Mouse (Mus musculus): ENCODE results near the gene Olfr1015. TPM values are rescaled to one million over a fixed set of nuclear protein-coding genes. Genes with fewer than 3 reads are reported as not detected.

The Olfr1015 gene
- not detected in 2 replicates for polyA plus RNA-seq (2012; ENCODE audit: insufficient read depth, insufficient read length, missing spikeins)

DNA sequence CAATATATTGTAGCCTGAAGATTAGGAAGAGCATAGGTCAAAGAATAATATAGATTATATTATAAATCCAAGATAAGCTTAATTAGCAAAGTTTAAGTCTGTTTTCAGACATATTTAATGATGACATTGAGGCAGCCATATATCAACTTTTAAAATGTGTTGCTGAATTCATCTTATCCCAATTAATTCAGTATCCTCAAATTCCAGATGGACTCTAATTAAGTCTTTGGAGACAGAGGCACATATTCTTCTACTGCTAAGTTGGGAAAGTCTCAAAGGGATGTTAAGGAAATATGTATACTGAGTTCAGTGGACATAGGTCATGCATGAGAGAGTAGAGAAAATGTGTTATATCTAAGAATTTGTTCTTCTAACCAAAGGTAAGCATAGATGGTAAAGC, at the start of gene Olfr1015:
TSS of gene Olfr1015 (plus strand) at position 301 of the 400 bp plus-strand sequence.
- TF ChIP-seq CTCF (IDR thresholded peaks at IDR 0.05; ENCODE audit: low read depth, low read length), result no peak
- TF ChIP-seq POLR2A (IDR thresholded peaks at IDR 0.05; ENCODE audit: borderline replicate concordance, low read depth, low read length), result no peak
- Histone ChIP-seq H3K4me1 (ENCODE audit: control insufficient read depth, insufficient read depth, low read length) (no peaks in the 10 kb centered on the region), H3K4me3 (ENCODE audit: insufficient read depth, low read length) (no peak within 1 kb of the TSS), H3K27ac (ENCODE audit: insufficient read depth, low read depth, low read length) (no peak within 1 kb of the TSS)

DNA sequence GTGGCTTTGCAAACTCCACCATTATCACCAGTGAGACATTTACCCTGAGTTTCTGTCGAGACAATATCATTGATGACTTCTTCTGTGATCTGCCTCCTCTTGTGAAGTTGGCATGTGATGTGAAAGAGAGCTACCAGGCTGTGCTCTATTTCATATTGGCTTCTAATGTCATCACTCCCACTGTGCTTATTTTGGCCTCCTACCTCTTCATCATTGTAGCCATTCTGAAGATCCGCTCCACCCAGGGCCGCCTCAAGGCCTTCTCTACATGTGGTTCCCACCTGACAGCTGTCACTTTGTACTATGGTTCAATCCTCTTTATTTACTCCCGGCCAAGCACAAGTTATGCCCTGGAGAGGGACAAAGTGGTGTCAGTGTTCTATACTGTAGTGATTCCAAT, 28.0 kb upstream of the Olfr1015 start:
- no peaks in the 10 kb centered on the region for H3K4me1 ChIP-seq (ENCODE audit: control insufficient read depth, insufficient read depth, low read length)
- H3K27ac ChIP-seq (ENCODE audit: insufficient read depth, low read depth, low read length), result no peak overlapping the region
- TF ChIP-seq CTCF (IDR thresholded peaks at IDR 0.05; ENCODE audit: low read depth, low read length) (no peak), POLR2A (IDR thresholded peaks at IDR 0.05; ENCODE audit: borderline replicate concordance, low read depth, low read length) (no peak)
- no peak overlapping the region for H3K4me3 ChIP-seq (ENCODE audit: insufficient read depth, low read length)

DNA sequence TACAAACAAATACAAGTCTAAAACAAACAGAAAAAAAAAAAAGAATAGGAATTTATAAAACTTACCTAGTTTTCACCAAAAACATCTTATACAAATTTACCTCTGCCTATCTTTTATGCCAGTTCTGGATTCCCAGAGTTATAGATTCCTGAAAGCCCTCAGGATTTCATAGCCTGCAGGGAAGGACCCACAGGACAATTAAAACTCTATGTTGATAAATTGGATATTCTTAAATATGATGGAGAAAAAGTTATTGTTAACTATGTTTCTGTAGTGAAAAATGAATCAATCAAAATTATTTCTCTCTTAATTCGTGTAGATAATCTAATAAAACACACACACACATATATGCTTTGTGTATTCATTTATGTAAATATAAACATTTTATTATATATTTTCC, 19.2 kb upstream of the Olfr1015 start, which contains the start of gene Olfr1012:
TSS of gene Olfr1012 (minus strand) at position 101 of the 400 bp plus-strand sequence.
- H3K4me1 ChIP-seq (ENCODE audit: control insufficient read depth, insufficient read depth, low read length), result no peaks in the 10 kb centered on the region
- H3K27ac ChIP-seq (ENCODE audit: insufficient read depth, low read depth, low read length), result no peak within 1 kb of the TSS
- H3K4me3 ChIP-seq (ENCODE audit: insufficient read depth, low read length), result no peak within 1 kb of the TSS
- TF ChIP-seq CTCF (IDR thresholded peaks at IDR 0.05; ENCODE audit: low read depth, low read length) (no peak), POLR2A (IDR thresholded peaks at IDR 0.05; ENCODE audit: borderline replicate concordance, low read depth, low read length) (no peak)

DNA sequence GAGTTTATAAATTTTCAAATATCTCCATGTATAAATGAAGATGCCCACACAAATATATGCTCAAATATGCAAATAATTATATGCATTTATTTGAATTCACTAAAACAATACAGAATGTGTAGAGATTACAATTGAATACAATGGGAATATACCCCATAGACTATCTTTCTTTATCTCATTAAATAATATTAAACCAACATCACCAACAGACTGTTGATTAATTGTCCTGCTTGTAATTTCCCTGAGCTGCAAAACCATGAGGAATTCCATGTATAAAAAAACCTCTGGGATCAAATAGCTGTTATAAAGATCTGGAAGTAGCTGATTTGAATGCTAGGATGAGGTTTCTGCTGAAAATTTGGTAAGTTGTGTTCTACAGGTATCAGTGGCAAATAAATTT, 15.0 kb upstream of the Olfr1015 start, which contains the start of gene Olfr1013:
TSS of gene Olfr1013 (plus strand) at position 301 of the 400 bp plus-strand sequence.
- H3K27ac ChIP-seq (ENCODE audit: insufficient read depth, low read depth, low read length), result no peak within 1 kb of the TSS
- H3K4me1 ChIP-seq (ENCODE audit: control insufficient read depth, insufficient read depth, low read length), result no peaks in the 10 kb centered on the region
- H3K4me3 ChIP-seq (ENCODE audit: insufficient read depth, low read length), result no peak within 1 kb of the TSS
- TF ChIP-seq POLR2A (IDR thresholded peaks at IDR 0.05; ENCODE audit: borderline replicate concordance, low read depth, low read length) (no peak), CTCF (IDR thresholded peaks at IDR 0.05; ENCODE audit: low read depth, low read length) (no peak)

DNA sequence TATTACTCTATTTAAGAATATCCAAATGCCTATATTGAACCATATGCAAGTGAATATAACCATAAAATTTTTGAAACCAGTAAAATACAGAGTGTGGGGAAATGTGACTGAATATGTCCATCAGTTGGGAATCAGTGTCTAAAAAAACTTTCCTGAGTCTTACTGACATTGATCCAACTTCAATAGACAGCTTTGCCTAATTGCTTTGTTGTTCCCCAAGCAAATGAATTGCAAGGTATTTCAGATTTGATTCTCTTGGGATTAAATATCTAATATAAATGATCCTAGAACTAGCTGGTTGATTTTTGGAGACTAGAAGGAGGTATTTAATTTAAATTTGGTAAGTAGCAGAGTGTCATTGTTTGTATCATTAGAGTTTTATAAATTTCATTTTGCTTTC, 9.4 kb upstream of the Olfr1015 start, which contains the start of gene Olfr1014:
TSS of gene Olfr1014 (plus strand) at position 301 of the 400 bp plus-strand sequence.
- Histone ChIP-seq H3K4me3 (ENCODE audit: insufficient read depth, low read length) (no peak within 1 kb of the TSS), H3K27ac (ENCODE audit: insufficient read depth, low read depth, low read length) (no peak within 1 kb of the TSS), H3K4me1 (ENCODE audit: control insufficient read depth, insufficient read depth, low read length) (no peaks in the 10 kb centered on the region)
- TF ChIP-seq CTCF (IDR thresholded peaks at IDR 0.05; ENCODE audit: low read depth, low read length) (no peak), POLR2A (IDR thresholded peaks at IDR 0.05; ENCODE audit: borderline replicate concordance, low read depth, low read length) (no peak)

DNA sequence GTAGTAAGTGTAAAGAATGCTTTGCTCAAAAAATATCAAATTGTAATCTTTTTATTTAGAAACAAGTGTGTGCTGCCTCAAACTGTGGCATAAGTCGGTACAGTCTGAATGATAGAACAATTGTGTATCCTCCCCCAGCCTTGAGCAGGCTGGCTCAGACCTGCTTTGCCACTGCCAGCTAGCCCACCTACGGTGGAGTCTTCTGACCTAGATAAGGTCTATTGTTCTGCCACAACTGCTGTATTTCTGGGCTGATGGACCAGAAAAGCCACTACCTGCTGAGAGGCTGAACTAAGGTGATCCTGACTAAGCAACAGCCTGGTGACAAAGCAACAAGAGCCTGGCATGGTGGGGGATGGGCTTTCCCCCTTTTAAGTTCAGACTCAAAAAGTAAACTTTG, 10.5 kb downstream of the Olfr1015 start:
- Histone ChIP-seq H3K27ac (ENCODE audit: insufficient read depth, low read depth, low read length) (no peak overlapping the region), H3K4me1 (ENCODE audit: control insufficient read depth, insufficient read depth, low read length) (no peaks in the 10 kb centered on the region), H3K4me3 (ENCODE audit: insufficient read depth, low read length) (no peak overlapping the region)
- TF ChIP-seq POLR2A (IDR thresholded peaks at IDR 0.05; ENCODE audit: borderline replicate concordance, low read depth, low read length) (no peak), CTCF (IDR thresholded peaks at IDR 0.05; ENCODE audit: low read depth, low read length) (no peak)

DNA sequence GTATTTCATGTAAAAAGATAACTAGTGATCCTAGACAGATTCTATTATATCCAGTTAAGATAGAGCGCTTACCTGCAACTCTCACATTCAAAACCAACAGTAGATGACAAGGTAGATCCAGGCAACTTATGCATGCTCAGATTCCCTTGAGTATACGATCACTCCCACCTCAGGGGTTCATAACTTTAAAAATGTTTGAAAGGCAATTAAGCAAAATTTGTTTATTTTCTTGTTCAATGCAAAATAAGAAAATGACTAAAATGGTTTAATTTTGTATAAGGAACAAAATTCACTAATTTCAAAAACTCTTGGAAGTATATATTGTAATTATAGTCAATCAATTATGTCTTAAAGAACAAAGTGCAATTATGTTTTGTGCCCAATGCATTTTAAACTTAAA, 20.6 kb downstream of the Olfr1015 start, which contains the start of gene Olfr1016:
TSS of gene Olfr1016 (minus strand) at position 101 of the 400 bp plus-strand sequence.
- Histone ChIP-seq H3K4me1 (ENCODE audit: control insufficient read depth, insufficient read depth, low read length) (no peaks in the 10 kb centered on the region), H3K27ac (ENCODE audit: insufficient read depth, low read depth, low read length) (no peak within 1 kb of the TSS), H3K4me3 (ENCODE audit: insufficient read depth, low read length) (no peak within 1 kb of the TSS)
- TF ChIP-seq CTCF (IDR thresholded peaks at IDR 0.05; ENCODE audit: low read depth, low read length), result no peak
- TF ChIP-seq POLR2A (IDR thresholded peaks at IDR 0.05; ENCODE audit: borderline replicate concordance, low read depth, low read length), result no peak

DNA sequence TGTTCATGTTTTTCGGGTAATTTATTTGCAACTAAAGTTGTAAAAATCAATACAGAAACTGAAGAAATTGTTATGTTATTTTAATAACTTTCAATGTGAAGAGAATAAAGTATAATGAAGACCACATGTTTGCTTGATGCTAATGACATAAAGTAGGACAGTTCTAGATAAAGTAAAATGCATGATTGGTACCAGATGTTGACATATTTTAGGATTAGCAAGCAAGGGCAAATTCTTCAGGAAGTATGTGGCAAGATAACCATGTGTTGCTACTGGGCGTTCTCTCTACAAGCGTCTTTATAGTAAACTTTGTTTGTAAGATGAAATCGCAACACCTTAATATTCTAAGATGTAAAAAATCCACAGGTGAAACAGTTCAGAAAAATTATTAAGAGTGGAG, 22.7 kb downstream of the Olfr1015 start:
- Histone ChIP-seq H3K27ac (ENCODE audit: insufficient read depth, low read depth, low read length) (no peak overlapping the region), H3K4me1 (ENCODE audit: control insufficient read depth, insufficient read depth, low read length) (no peaks in the 10 kb centered on the region), H3K4me3 (ENCODE audit: insufficient read depth, low read length) (no peak overlapping the region)
- TF ChIP-seq POLR2A (IDR thresholded peaks at IDR 0.05; ENCODE audit: borderline replicate concordance, low read depth, low read length), result no peak
- no peak for TF ChIP-seq CTCF (IDR thresholded peaks at IDR 0.05; ENCODE audit: low read depth, low read length)

DNA sequence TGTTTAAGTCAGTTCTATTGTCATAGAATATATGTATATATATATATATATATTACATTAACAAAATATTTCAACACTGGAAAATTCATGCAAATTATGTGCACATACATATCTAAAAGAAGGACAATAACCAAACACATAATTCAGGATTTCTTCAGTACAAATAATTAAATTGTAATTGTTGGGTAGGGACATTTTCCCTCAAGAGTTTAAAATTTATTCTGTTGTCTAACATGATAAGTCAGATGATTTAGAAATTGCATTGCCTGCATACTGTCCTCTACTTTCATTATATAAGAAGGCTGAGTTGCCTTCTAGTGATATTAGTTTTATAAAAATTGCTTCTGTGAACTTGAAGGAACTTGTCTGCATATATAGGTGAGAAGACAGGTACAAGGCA, 36.4 kb downstream of the Olfr1015 start, which contains the start of gene Olfr1018:
TSS of gene Olfr1018 (plus strand) at position 301 of the 400 bp plus-strand sequence.
- Histone ChIP-seq H3K4me1 (ENCODE audit: control insufficient read depth, insufficient read depth, low read length) (no peaks in the 10 kb centered on the region), H3K27ac (ENCODE audit: insufficient read depth, low read depth, low read length) (no peak within 1 kb of the TSS), H3K4me3 (ENCODE audit: insufficient read depth, low read length) (no peak within 1 kb of the TSS)
- TF ChIP-seq POLR2A (IDR thresholded peaks at IDR 0.05; ENCODE audit: borderline replicate concordance, low read depth, low read length), result no peak
- TF ChIP-seq CTCF (IDR thresholded peaks at IDR 0.05; ENCODE audit: low read depth, low read length), result no peak

Other genes with a start within 250 kb of the Olfr1015 start
- gene Olfr996, start 202.8 kb upstream of the Olfr1015 start, polyA plus RNA-seq (2012; ENCODE audit: insufficient read depth, insufficient read length, missing spikeins), result not detected in 2 replicates
- gene Olfr998, start 193.1 kb upstream of the Olfr1015 start, polyA plus RNA-seq (2012; ENCODE audit: insufficient read depth, insufficient read length, missing spikeins), result not detected in 2 replicates
- not detected in 2 replicates for gene Olfr1000, start 170.1 kb upstream of the Olfr1015 start, polyA plus RNA-seq (2012; ENCODE audit: insufficient read depth, insufficient read length, missing spikeins)
- not detected in 2 replicates for gene Olfr1002, start 131.3 kb upstream of the Olfr1015 start, polyA plus RNA-seq (2012; ENCODE audit: insufficient read depth, insufficient read length, missing spikeins)
- not detected in 2 replicates for gene Olfr154, start 117.6 kb upstream of the Olfr1015 start, polyA plus RNA-seq (2012; ENCODE audit: insufficient read depth, insufficient read length, missing spikeins)
- gene Olfr1006, start 103.2 kb upstream of the Olfr1015 start, polyA plus RNA-seq (2012; ENCODE audit: insufficient read depth, insufficient read length, missing spikeins), result not detected in 2 replicates
- gene Olfr1008, start 92.6 kb upstream of the Olfr1015 start, polyA plus RNA-seq (2012; ENCODE audit: insufficient read depth, insufficient read length, missing spikeins), result not detected in 2 replicates
- gene Olfr1009, start 66.6 kb upstream of the Olfr1015 start, polyA plus RNA-seq (2012; ENCODE audit: insufficient read depth, insufficient read length, missing spikeins), result not detected in 2 replicates
- not detected in 2 replicates for gene Olfr1012, start 19.3 kb upstream of the Olfr1015 start, polyA plus RNA-seq (2012; ENCODE audit: insufficient read depth, insufficient read length, missing spikeins)
- not detected in 2 replicates for gene Olfr1013, start 14.9 kb upstream of the Olfr1015 start, polyA plus RNA-seq (2012; ENCODE audit: insufficient read depth, insufficient read length, missing spikeins)
- gene Olfr1014, start 9.3 kb upstream of the Olfr1015 start, polyA plus RNA-seq (2012; ENCODE audit: insufficient read depth, insufficient read length, missing spikeins), result not detected in 2 replicates
- gene Olfr1016, start 20.5 kb downstream of the Olfr1015 start, polyA plus RNA-seq (2012; ENCODE audit: insufficient read depth, insufficient read length, missing spikeins), result not detected in 2 replicates
- not detected in 2 replicates for gene Olfr1018, start 36.5 kb downstream of the Olfr1015 start, polyA plus RNA-seq (2012; ENCODE audit: insufficient read depth, insufficient read length, missing spikeins)
- gene Olfr1019, start 63.5 kb downstream of the Olfr1015 start, polyA plus RNA-seq (2012; ENCODE audit: insufficient read depth, insufficient read length, missing spikeins), result not detected in 2 replicates
- not detected in 2 replicates for gene Olfr1020, start 65.0 kb downstream of the Olfr1015 start, polyA plus RNA-seq (2012; ENCODE audit: insufficient read depth, insufficient read length, missing spikeins)
- gene Olfr1022, start 86.6 kb downstream of the Olfr1015 start, polyA plus RNA-seq (2012; ENCODE audit: insufficient read depth, insufficient read length, missing spikeins), result not detected in 2 replicates
- gene Olfr1023, start 103.6 kb downstream of the Olfr1015 start, polyA plus RNA-seq (2012; ENCODE audit: insufficient read depth, insufficient read length, missing spikeins), result not detected in 2 replicates
- gene Olfr1024, start 123.0 kb downstream of the Olfr1015 start, polyA plus RNA-seq (2012; ENCODE audit: insufficient read depth, insufficient read length, missing spikeins), result not detected in 2 replicates
- not detected in 2 replicates for gene Olfr1025-ps1, start 133.2 kb downstream of the Olfr1015 start, polyA plus RNA-seq (2012; ENCODE audit: insufficient read depth, insufficient read length, missing spikeins)
- not detected in 2 replicates for gene Olfr1026, start 139.5 kb downstream of the Olfr1015 start, polyA plus RNA-seq (2012; ENCODE audit: insufficient read depth, insufficient read length, missing spikeins)
- not detected in 2 replicates for gene Olfr1028, start 168.4 kb downstream of the Olfr1015 start, polyA plus RNA-seq (2012; ENCODE audit: insufficient read depth, insufficient read length, missing spikeins)
- gene Olfr1029, start 191.9 kb downstream of the Olfr1015 start, polyA plus RNA-seq (2012; ENCODE audit: insufficient read depth, insufficient read length, missing spikeins), result not detected in 2 replicates
- gene Olfr1030, start 197.3 kb downstream of the Olfr1015 start, polyA plus RNA-seq (2012; ENCODE audit: insufficient read depth, insufficient read length, missing spikeins), result 0.24 TPM in 1 of 2 replicates, not detected in the other
- gene Olfr1031, start 208.3 kb downstream of the Olfr1015 start, polyA plus RNA-seq (2012; ENCODE audit: insufficient read depth, insufficient read length, missing spikeins), result not detected in 2 replicates
- not detected in 2 replicates for gene Olfr1032, start 223.5 kb downstream of the Olfr1015 start, polyA plus RNA-seq (2012; ENCODE audit: insufficient read depth, insufficient read length, missing spikeins)
- not detected in 2 replicates for gene Olfr1033, start 238.6 kb downstream of the Olfr1015 start, polyA plus RNA-seq (2012; ENCODE audit: insufficient read depth, insufficient read length, missing spikeins)

All from bone marrow macrophage, adult 2 months (primary cell).